Mouse (Mus musculus) liver, embryonic 11.5 days (tissue): Measurements from ENCODE around the gene Opalin. TPM values are rescaled to one million over a fixed set of nuclear protein-coding genes. Genes with fewer than 3 reads are reported as not detected.

Experiments
- ATAC-seq: fragments of 200-750 bp; cut with Nextera tagmentation; replicated peaks from 2 replicates; pipeline ENCODE4 v1.8.0; 2017; ENCODE audit warnings: moderate number of reproducible peaks, mild to moderate bottlenecking, moderate TSS enrichment, moderate library complexity; ENCODE audit not compliant: low FRiP score
- DNase-seq: peaks from one replicate; pipeline ENCODE4 v3.0.0-alpha.2; 2017; ENCODE audit warnings: low spot score
- H3K27ac ChIP-seq: fragments of 300-500 bp; sonication (generic); 2 replicates; pipeline ENCODE4 v1.5.1; 2014; ENCODE audit warnings: mild to moderate bottlenecking, low read depth, low read length, control low read depth
- H3K27me3 ChIP-seq: fragments of 300-500 bp; sonication (generic); replicated peaks from 2 replicates; pipeline ENCODE4 v1.6.1; 2014; ENCODE audit warnings: low read length, mixed read lengths; ENCODE audit not compliant: control insufficient read depth, insufficient read depth
- H3K36me3 ChIP-seq: fragments of 300-500 bp; sonication (generic); 2 replicates; pipeline ENCODE4 v1.6.1; 2014; ENCODE audit warnings: mild to moderate bottlenecking, low read length, moderate library complexity, mixed read lengths; ENCODE audit not compliant: control insufficient read depth, insufficient read depth
- H3K4me1 ChIP-seq: fragments of 300-500 bp; sonication (generic); replicated peaks from 2 replicates; pipeline ENCODE4 v1.6.1; 2014; ENCODE audit warnings: low read length, mixed read lengths; ENCODE audit not compliant: control insufficient read depth, insufficient read depth
- H3K4me2 ChIP-seq: fragments of 300-500 bp; sonication (generic); 2 replicates; pipeline ENCODE4 v1.6.1; 2014; ENCODE audit warnings: mild to moderate bottlenecking, control low read depth, moderate library complexity
- H3K4me3 ChIP-seq: fragments of 300-500 bp; sonication (generic); 2 replicates; pipeline ENCODE4 v1.5.1; 2014; ENCODE audit warnings: low read depth, low read length, control low read depth
- H3K9ac ChIP-seq: fragments of 300-500 bp; sonication (generic); 2 replicates; pipeline ENCODE4 v1.6.1; 2014; ENCODE audit warnings: low read depth, low read length, control low read depth
- H3K9me3 ChIP-seq: fragments of 300-500 bp; sonication (generic); 2 replicates; pipeline ENCODE4 v1.6.1; 2016; ENCODE audit warnings: low read length, inconsistent platforms, mixed read lengths; ENCODE audit not compliant: control insufficient read depth
- WGBS: fragments of 180-500 bp; shearing (Covaris S2); extraction: QIAGEN DNeasy Blood & Tissue Kit; methylation state at CpG from one replicate; pipeline ENCODE4 v1.1.7; 2014; 5-methylcytosine and 5-hydroxymethylcytosine counted together
- polyA plus RNA-seq: library from polyadenylated mRNA; unstranded; fragments of >200 nt; fragmentation: Nextera tagmentation; extraction: Ambion mirVana; gene quantifications from 2 replicates; pipeline ENCODE4 v1.2.1, GENCODE M21; 2014

Opalin gene
- polyA plus RNA-seq, 1 experiment from 2014 or later: not detected

GRCm38 (mm10) chr19:41031869-41032268, 45.0 kb downstream of the Opalin start:
- peaks cover 2% of the 10 kb centered on the region; the same call in 1 of the 2 replicates for H3K27me3 ChIP-seq
- H3K4me3 ChIP-seq: no peak overlapping the region
- H3K36me3 ChIP-seq: no peaks in the 10 kb centered on the region
- no peaks in the 10 kb centered on the region for H3K9me3 ChIP-seq
- H3K4me2 ChIP-seq: no peak overlapping the region
- ATAC-seq (no peak), DNase-seq (no peak)
- H3K4me1 ChIP-seq: no peaks in the 10 kb centered on the region
- WGBS: 55% methylated on average over 6 of the region's 6 CpGs
- no peak overlapping the region for H3K9ac ChIP-seq
- no peak overlapping the region for H3K27ac ChIP-seq

GRCm38 (mm10) chr19:41031009-41031408, 45.9 kb downstream of the Opalin start:
- Histone ChIP-seq H3K4me1 (no peaks in the 10 kb centered on the region), H3K27me3 (peaks cover 2% of the 10 kb centered on the region; the same call in 1 of the 2 replicates), H3K4me2 (no peak overlapping the region), H3K27ac (no peak overlapping the region), H3K36me3 (no peaks in the 10 kb centered on the region), H3K4me3 (no peak overlapping the region), H3K9me3 (no peaks in the 10 kb centered on the region), H3K9ac (no peak overlapping the region)
- DNase-seq: no peak
- WGBS: 27% methylated on average over 11 of the region's 11 CpGs
- ATAC-seq: no peak

- H3K27me3 ChIP-seq: peaks cover 2% of the 10 kb centered on the region; the same call in 1 of the 2 replicates
- H3K4me2 ChIP-seq: no peak overlapping the region
- H3K27ac ChIP-seq: no peak overlapping the region
- 70% methylated on average over 6 of the region's 6 CpGs for WGBS
- H3K4me3 ChIP-seq: no peak overlapping the region
- H3K4me1 ChIP-seq: no peaks in the 10 kb centered on the region
- no peak for DNase-seq
- no peaks in the 10 kb centered on the region for H3K36me3 ChIP-seq
- H3K9ac ChIP-seq: no peak overlapping the region
- ATAC-seq: no peak
- H3K9me3 ChIP-seq: no peaks in the 10 kb centered on the region
Measured at GRCm38 (mm10) chr19:41030161-41030560, 46.8 kb downstream of the Opalin start.

- Histone ChIP-seq H3K4me2 (no peak within 1 kb of the TSS), H3K4me3 (no peak within 1 kb of the TSS), H3K4me1 (no peaks in the 10 kb centered on the region), H3K36me3 (no peaks in the 10 kb centered on the region), H3K9me3 (no peaks in the 10 kb centered on the region), H3K27ac (no peak within 1 kb of the TSS), H3K27me3 (peaks cover 2% of the 10 kb centered on the region; the same call in 1 of the 2 replicates), H3K9ac (no peak within 1 kb of the TSS)
- 79% methylated on average over 6 of the region's 6 CpGs for WGBS
- DNase-seq: no peak
- ATAC-seq: no peak
Measured at GRCm38 (mm10) chr19:41029219-41029618, 47.7 kb downstream of the Opalin start, which contains the start of gene Dntt. Gene Dntt, plus strand, starts transcription at chr19:41029275.

- peaks cover 2% of the 10 kb centered on the region; the same call in 1 of the 2 replicates for H3K27me3 ChIP-seq
- H3K4me1 ChIP-seq: no peaks in the 10 kb centered on the region
- H3K9ac ChIP-seq: no peak overlapping the region
- DNase-seq (no peak), ATAC-seq (no peak)
- no peak overlapping the region for H3K4me2 ChIP-seq
- H3K36me3 ChIP-seq: no peaks in the 10 kb centered on the region
- no peak overlapping the region for H3K27ac ChIP-seq
- no peaks in the 10 kb centered on the region for H3K9me3 ChIP-seq
- WGBS: 91% methylated on average over 9 of the region's 9 CpGs
- H3K4me3 ChIP-seq: no peak overlapping the region
Measured at GRCm38 (mm10) chr19:41027601-41028000, 49.3 kb downstream of the Opalin start.

GRCm38 (mm10) chr19:41027024-41027423, 49.9 kb downstream of the Opalin start:
- Histone ChIP-seq H3K27ac (no peak overlapping the region), H3K27me3 (peaks cover 2% of the 10 kb centered on the region; the same call in 1 of the 2 replicates), H3K36me3 (no peaks in the 10 kb centered on the region), H3K9me3 (no peaks in the 10 kb centered on the region), H3K4me1 (no peaks in the 10 kb centered on the region), H3K4me3 (no peak overlapping the region), H3K9ac (no peak overlapping the region), H3K4me2 (no peak overlapping the region)
- ATAC-seq (no peak), DNase-seq (no peak)
- WGBS: 87% methylated on average over 5 of the region's 5 CpGs

GRCm38 (mm10) chr19:41026551-41026950, 50.4 kb downstream of the Opalin start:
- H3K27me3 ChIP-seq: peaks cover 2% of the 10 kb centered on the region; the same call in 1 of the 2 replicates
- ATAC-seq (no peak), DNase-seq (no peak)
- H3K9me3 ChIP-seq: no peaks in the 10 kb centered on the region
- H3K4me3 ChIP-seq: no peak overlapping the region
- no peaks in the 10 kb centered on the region for H3K36me3 ChIP-seq
- no peak overlapping the region for H3K4me2 ChIP-seq
- no peaks in the 10 kb centered on the region for H3K4me1 ChIP-seq
- H3K9ac ChIP-seq: no peak overlapping the region
- WGBS: 79% methylated on average over 8 of the region's 8 CpGs
- H3K27ac ChIP-seq: no peak overlapping the region

GRCm38 (mm10) chr19:41022244-41022643, 54.7 kb downstream of the Opalin start:
- H3K9ac ChIP-seq: no peak overlapping the region
- H3K36me3 ChIP-seq: no peaks in the 10 kb centered on the region
- H3K27me3 ChIP-seq: no peaks in the 10 kb centered on the region
- H3K4me2 ChIP-seq: no peak overlapping the region
- DNase-seq: no peak
- no peaks in the 10 kb centered on the region for H3K9me3 ChIP-seq
- H3K27ac ChIP-seq: no peak overlapping the region
- H3K4me3 ChIP-seq: no peak overlapping the region
- WGBS: 81% methylated on average over 4 of the region's 4 CpGs
- no peak for ATAC-seq
- H3K4me1 ChIP-seq: no peaks in the 10 kb centered on the region

- Histone ChIP-seq H3K9ac (no peak overlapping the region), H3K27me3 (no peaks in the 10 kb centered on the region), H3K4me1 (no peaks in the 10 kb centered on the region), H3K27ac (no peak overlapping the region), H3K4me2 (no peak overlapping the region), H3K36me3 (no peaks in the 10 kb centered on the region), H3K4me3 (no peak overlapping the region), H3K9me3 (no peaks in the 10 kb centered on the region)
- WGBS: 69% methylated on average over 3 of the region's 3 CpGs
- ATAC-seq: no peak
- no peak for DNase-seq
Measured at GRCm38 (mm10) chr19:41020537-41020936, 56.4 kb downstream of the Opalin start.
